Mouse (Mus musculus): ENCODE measurements around the gene Rnf145. TPM values are rescaled to one million over a fixed set of nuclear protein-coding genes. Genes with fewer than 3 reads are reported as not detected.
"Not testable (repeated sequence)": the region's sequence is repeated elsewhere in the genome, so short reads cannot be mapped to it uniquely, and the experiment has no call there.

The Rnf145 gene
- polyA plus RNA-seq, 1 experiment from 2014 or later: 53.5 TPM

GRCm38 (mm10) chr11:44564245-44564864 lies 45.6 kb downstream of the Rnf145 start:
- no peak for ATAC-seq (ENCODE audit: insufficient read depth)

GRCm38 (mm10) chr11:44564940-44565339 lies 46.2 kb downstream of the Rnf145 start:
- no peak for ATAC-seq (ENCODE audit: insufficient read depth)
- H3K4me3 ChIP-seq (replicated peaks): no peak overlapping the region
- H3K27ac ChIP-seq (replicated peaks): no peak overlapping the region
- no peak overlapping the region for H3K9ac ChIP-seq
- H3K4me1 ChIP-seq (replicated peaks): no peaks in the 10 kb centered on the region
- H3K4me2 ChIP-seq: no peak overlapping the region
- H3K27me3 ChIP-seq: no peaks in the 10 kb centered on the region
- H3K36me3 ChIP-seq (replicated peaks): peaks cover 85% of the 10 kb centered on the region
- no peaks in the 10 kb centered on the region for H3K9me3 ChIP-seq (replicated peaks)

More at GRCm38 (mm10) chr11:44564245-44564864, 45.6 kb downstream of the Rnf145 start:
- Histone ChIP-seq H3K27ac (replicated peaks) (no peak overlapping the region), H3K4me1 (replicated peaks) (no peaks in the 10 kb centered on the region), H3K9me3 (replicated peaks) (no peaks in the 10 kb centered on the region), H3K4me2 (no peak overlapping the region), H3K9ac (no peak overlapping the region), H3K27me3 (no peaks in the 10 kb centered on the region), H3K36me3 (replicated peaks) (peaks cover 87% of the 10 kb centered on the region), H3K4me3 (replicated peaks) (no peak overlapping the region)
- 90% methylated on average over 12 of the region's 12 CpGs for WGBS (ENCODE audit: insufficient replicate concordance)

DNA sequence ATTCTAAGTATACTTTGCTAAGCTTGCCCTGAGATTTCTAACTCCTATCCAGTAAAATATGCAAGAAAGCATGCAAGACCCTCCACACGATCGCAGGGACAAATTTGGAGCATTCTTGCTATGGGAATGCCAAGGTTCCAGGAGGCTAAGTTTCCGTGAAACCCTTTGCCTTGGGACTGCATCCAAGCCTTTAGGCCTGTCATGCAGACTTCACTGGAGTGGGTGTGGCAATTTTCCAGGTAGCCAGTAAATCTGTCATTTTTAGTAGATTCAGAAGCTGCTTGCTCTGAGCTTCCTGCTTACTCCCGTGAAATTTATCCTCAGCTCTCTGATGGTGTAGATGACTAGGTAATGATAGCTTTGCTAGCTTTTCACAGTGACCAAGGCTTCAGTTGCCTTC lies 51.6 kb downstream of the Rnf145 start:
- not testable (repeated sequence) for H3K4me2 ChIP-seq; H3K9ac ChIP-seq; H3K9me3 ChIP-seq (replicated peaks); H3K4me3 ChIP-seq (replicated peaks); H3K27ac ChIP-seq (replicated peaks); H3K4me1 ChIP-seq (replicated peaks); ATAC-seq (ENCODE audit: insufficient read depth); H3K27me3 ChIP-seq
- 88% methylated on average over 4 of the region's 4 CpGs for WGBS (ENCODE audit: insufficient replicate concordance)
- H3K36me3 ChIP-seq (replicated peaks): peaks cover 31% of the 10 kb centered on the region

GRCm38 (mm10) chr11:44572781-44573180 lies 54.0 kb downstream of the Rnf145 start:
- H3K27me3 ChIP-seq: no peaks in the 10 kb centered on the region
- WGBS (ENCODE audit: insufficient replicate concordance): 81% methylated on average over 5 of the region's 5 CpGs
- no peak for ATAC-seq (ENCODE audit: insufficient read depth)

GRCm38 (mm10) chr11:44573396-44573795 lies 54.6 kb downstream of the Rnf145 start:
- ATAC-seq (ENCODE audit: insufficient read depth): no peak
- H3K4me3 ChIP-seq (replicated peaks): no peak overlapping the region
- WGBS (ENCODE audit: insufficient replicate concordance): 64% methylated on average over 3 of the region's 3 CpGs
- H3K4me2 ChIP-seq: no peak overlapping the region
- H3K27ac ChIP-seq (replicated peaks): no peak overlapping the region
- no peak overlapping the region for H3K9ac ChIP-seq
- no peaks in the 10 kb centered on the region for H3K4me1 ChIP-seq (replicated peaks)
- H3K36me3 ChIP-seq (replicated peaks): peaks cover 6% of the 10 kb centered on the region
- no peaks in the 10 kb centered on the region for H3K27me3 ChIP-seq
- H3K9me3 ChIP-seq (replicated peaks): no peaks in the 10 kb centered on the region

More at GRCm38 (mm10) chr11:44572781-44573180, 54.0 kb downstream of the Rnf145 start:
- no peak overlapping the region for H3K4me2 ChIP-seq
- no peaks in the 10 kb centered on the region for H3K4me1 ChIP-seq (replicated peaks)
- H3K4me3 ChIP-seq (replicated peaks): no peak overlapping the region
- H3K9ac ChIP-seq: no peak overlapping the region
- H3K9me3 ChIP-seq (replicated peaks): no peaks in the 10 kb centered on the region
- peaks cover 7% of the 10 kb centered on the region for H3K36me3 ChIP-seq (replicated peaks)
- H3K27ac ChIP-seq (replicated peaks): no peak overlapping the region

DNA sequence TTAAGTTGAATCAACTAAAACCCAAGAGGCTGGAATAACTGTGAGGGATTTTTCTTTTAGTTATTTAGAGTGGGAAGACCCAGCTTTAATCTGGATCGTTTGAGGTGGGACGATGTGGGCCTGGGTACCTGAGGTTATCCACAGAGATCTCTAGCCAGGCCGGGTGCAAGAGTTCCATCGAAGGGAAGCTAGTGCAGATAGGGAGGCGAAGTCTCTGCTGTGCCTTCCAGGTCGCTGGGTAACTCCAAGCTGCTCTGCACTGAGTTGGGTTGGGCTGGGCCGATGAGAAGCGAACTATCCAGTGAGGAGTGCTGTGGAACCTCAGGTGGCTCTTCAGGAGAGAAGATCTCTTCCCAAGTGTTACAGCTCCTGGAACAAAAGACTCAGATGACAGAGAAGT lies 55.6 kb downstream of the Rnf145 start:
- 82% methylated on average over 8 of the region's 8 CpGs for WGBS (ENCODE audit: insufficient replicate concordance)
- Histone ChIP-seq H3K36me3 (replicated peaks) (peaks cover 4% of the 10 kb centered on the region), H3K4me1 (replicated peaks) (no peaks in the 10 kb centered on the region), H3K4me3 (replicated peaks) (no peak overlapping the region), H3K4me2 (no peak overlapping the region), H3K9me3 (replicated peaks) (no peaks in the 10 kb centered on the region), H3K27ac (replicated peaks) (no peak overlapping the region), H3K27me3 (no peaks in the 10 kb centered on the region), H3K9ac (no peak overlapping the region)
- no peak for ATAC-seq (ENCODE audit: insufficient read depth)

GRCm38 (mm10) chr11:44574820-44575219 lies 56.1 kb downstream of the Rnf145 start:
- Histone ChIP-seq H3K9ac (no peak overlapping the region), H3K4me2 (no peak overlapping the region), H3K4me3 (replicated peaks) (no peak overlapping the region), H3K9me3 (replicated peaks) (no peaks in the 10 kb centered on the region), H3K27me3 (no peaks in the 10 kb centered on the region), H3K4me1 (replicated peaks) (no peaks in the 10 kb centered on the region), H3K27ac (replicated peaks) (no peak overlapping the region), H3K36me3 (replicated peaks) (no peaks in the 10 kb centered on the region)
- 83% methylated on average over 5 of the region's 5 CpGs for WGBS (ENCODE audit: insufficient replicate concordance)
- ATAC-seq (ENCODE audit: insufficient read depth): no peak

GRCm38 (mm10) chr11:44577911-44578310 lies 59.1 kb downstream of the Rnf145 start:
- H3K27ac ChIP-seq (replicated peaks): no peak overlapping the region
- no peak for ATAC-seq (ENCODE audit: insufficient read depth)
- H3K9me3 ChIP-seq (replicated peaks): no peaks in the 10 kb centered on the region
- no peak overlapping the region for H3K4me2 ChIP-seq
- no peak overlapping the region for H3K4me3 ChIP-seq (replicated peaks)
- 72% methylated on average over 9 of the region's 9 CpGs for WGBS (ENCODE audit: insufficient replicate concordance)
- no peaks in the 10 kb centered on the region for H3K36me3 ChIP-seq (replicated peaks)
- no peaks in the 10 kb centered on the region for H3K27me3 ChIP-seq
- H3K4me1 ChIP-seq (replicated peaks): peaks cover 7% of the 10 kb centered on the region; the same call in 1 of the 2 replicates
- no peak overlapping the region for H3K9ac ChIP-seq

GRCm38 (mm10) chr11:44581277-44581683 lies 62.5 kb downstream of the Rnf145 start:
- Histone ChIP-seq H3K27ac (replicated peaks) (no peak overlapping the region), H3K36me3 (replicated peaks) (no peaks in the 10 kb centered on the region), H3K4me3 (replicated peaks) (no peak overlapping the region), H3K9ac (no peak overlapping the region), H3K9me3 (replicated peaks) (no peaks in the 10 kb centered on the region), H3K4me1 (replicated peaks) (peaks cover 7% of the 10 kb centered on the region; the same call in 1 of the 2 replicates), H3K27me3 (no peaks in the 10 kb centered on the region), H3K4me2 (peak overlapping the region; percentile 40; the same call in 1 of the 2 replicates)
- WGBS (ENCODE audit: insufficient replicate concordance): 7% methylated on average over 11 of the region's 11 CpGs
- ATAC-seq (ENCODE audit: insufficient read depth): 0 out of 2 replicates have a peak, but pooled peaks have one; percentile 37

- Histone ChIP-seq H3K27me3 (no peaks in the 10 kb centered on the region), H3K9me3 (replicated peaks) (no peaks in the 10 kb centered on the region), H3K9ac (no peak overlapping the region), H3K36me3 (replicated peaks) (no peaks in the 10 kb centered on the region), H3K27ac (replicated peaks) (no peak overlapping the region), H3K4me2 (no peak overlapping the region), H3K4me3 (replicated peaks) (no peak overlapping the region), H3K4me1 (replicated peaks) (peaks cover 3% of the 10 kb centered on the region; the same call in 1 of the 2 replicates)
- WGBS (ENCODE audit: insufficient replicate concordance): 13% methylated on average over 3 of the region's 3 CpGs
- ATAC-seq (ENCODE audit: insufficient read depth): no peak
Observed at GRCm38 (mm10) chr11:44586047-44586696, 67.4 kb downstream of the Rnf145 start.

DNA sequence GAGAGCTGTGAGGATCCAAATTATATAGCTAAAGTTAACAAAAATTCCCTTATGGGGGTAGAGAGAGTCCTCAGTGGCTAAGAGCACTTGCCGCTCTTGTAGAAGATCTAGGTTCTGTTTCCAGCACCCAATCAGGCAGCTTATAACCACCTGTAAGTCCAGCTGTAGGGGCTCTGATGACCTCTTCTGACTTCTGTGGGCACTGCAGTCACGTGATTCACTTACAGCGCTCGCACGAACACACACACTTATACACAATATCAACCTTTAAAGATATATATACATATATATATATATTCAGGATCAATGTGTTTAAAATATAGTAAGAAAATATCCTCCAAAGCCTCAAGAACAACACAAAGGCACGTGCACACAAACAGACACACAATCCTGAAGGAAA lies 74.3 kb downstream of the Rnf145 start:
- Histone ChIP-seq H3K9ac (no peak overlapping the region), H3K36me3 (replicated peaks) (no peaks in the 10 kb centered on the region), H3K4me2 (no peak overlapping the region), H3K9me3 (replicated peaks) (no peaks in the 10 kb centered on the region), H3K27ac (replicated peaks) (no peak overlapping the region), H3K4me3 (replicated peaks) (no peak overlapping the region), H3K4me1 (replicated peaks) (no peaks in the 10 kb centered on the region), H3K27me3 (no peaks in the 10 kb centered on the region)
- WGBS (ENCODE audit: insufficient replicate concordance): 70% methylated on average over 6 of the region's 6 CpGs
- ATAC-seq (ENCODE audit: insufficient read depth): no peak

All from liver, embryonic 15.5 days (tissue).